Mouse (Mus musculus) gastrocnemius, adult 8-10 months (tissue): ENCODE results near the gene Extl2. TPM values are rescaled to one million over a fixed set of nuclear protein-coding genes. Genes with fewer than 3 reads are reported as not detected.

Experiments
- DNase-seq, 2 experiments: peaks; one replicate each; pipeline ENCODE4 v3.0.0; 2022; ENCODE audit warnings: low spot score in 2 of 2
- total RNA-seq, 4 experiments: library from RNA; stranded (reverse); gene quantifications; 2 replicates each; pipeline ENCODE4 v1.2.4; 2022

Extl2 gene
- total RNA-seq, 4 experiments from 2014 or later = 12.5 to 17.6 (median 15.5) TPM

DNA sequence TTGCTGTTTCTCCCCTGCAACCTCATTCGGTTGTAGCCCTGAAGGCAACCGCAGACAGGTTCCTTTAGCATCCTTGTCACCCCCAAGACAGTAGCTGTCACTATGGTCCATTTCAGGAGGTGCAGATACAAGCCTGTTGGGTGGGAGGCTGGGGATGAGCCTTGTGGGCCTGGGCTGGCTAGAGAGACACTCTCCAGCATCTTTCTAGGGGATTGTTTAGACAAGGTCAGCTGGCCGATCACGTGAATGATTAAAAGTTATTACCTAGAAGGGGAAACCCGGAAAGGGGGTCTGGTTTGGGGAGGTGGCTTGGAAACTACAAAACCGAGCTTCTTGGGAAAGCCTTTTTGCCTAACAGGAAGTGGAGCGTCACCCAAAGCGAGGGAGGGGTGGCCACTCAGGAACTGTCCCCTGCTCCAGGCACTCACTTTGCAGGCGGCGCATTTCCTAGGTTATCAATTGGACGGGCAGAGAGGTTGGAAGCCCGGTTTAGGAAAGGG is 729 bp downstream of the Extl2 start:
- peak; percentile 35 to 52 for DNase-seq

DNA sequence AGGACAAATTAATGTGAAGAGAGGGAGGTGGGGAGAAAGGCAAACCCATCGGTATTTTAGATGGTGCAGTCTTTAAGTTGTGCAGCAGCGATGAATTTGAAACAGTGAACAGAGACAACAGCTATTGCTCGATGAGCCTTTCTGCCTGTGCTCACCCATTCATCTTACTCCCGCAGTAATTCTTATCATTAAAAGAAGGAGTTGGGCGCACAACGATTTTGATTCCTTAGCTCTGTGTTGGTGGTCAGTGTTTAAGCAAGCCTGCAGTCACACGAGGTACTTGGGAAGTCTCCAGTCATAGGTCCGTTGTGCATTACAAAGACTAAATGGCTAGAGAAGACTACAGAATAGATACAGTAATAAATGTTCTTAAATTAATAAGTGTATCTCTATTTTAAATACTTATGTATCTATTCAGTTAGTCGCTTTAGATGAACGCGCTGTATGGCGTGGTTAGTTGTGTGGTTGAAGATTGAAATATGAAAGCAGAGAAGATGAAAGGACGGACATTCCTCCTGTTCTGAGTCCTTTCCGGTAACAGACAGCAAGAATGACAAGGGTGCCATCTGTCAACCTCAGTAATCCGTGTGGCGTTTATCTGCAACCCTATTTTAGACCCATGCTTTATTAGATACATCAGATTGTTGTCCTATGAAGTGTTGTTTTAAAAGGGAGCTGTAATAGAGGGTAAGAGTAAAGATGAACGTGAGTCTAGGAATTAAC is 2.5 kb downstream of the Extl2 start:
- no peak for DNase-seq

DNA sequence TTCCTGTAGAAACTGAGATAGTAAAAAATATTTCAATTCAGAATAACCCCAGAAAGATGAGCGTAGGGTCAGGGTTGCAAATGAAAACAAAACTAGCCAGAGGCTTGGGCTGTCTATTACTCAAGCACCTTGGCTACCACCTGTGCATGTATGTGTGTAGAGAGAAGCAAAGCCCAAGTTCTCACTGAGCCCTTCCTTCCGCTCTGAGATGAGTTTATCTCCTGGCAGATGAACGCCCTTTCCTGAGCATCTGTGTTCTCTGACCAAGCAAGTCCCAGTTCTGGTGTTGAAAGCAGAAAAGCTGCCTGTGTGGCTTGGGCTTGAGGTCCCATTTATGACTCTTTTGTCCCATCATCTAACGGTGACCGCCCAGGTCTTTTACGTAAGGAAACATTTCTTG is 7.6 kb downstream of the Extl2 start:
- no peak for DNase-seq

DNA sequence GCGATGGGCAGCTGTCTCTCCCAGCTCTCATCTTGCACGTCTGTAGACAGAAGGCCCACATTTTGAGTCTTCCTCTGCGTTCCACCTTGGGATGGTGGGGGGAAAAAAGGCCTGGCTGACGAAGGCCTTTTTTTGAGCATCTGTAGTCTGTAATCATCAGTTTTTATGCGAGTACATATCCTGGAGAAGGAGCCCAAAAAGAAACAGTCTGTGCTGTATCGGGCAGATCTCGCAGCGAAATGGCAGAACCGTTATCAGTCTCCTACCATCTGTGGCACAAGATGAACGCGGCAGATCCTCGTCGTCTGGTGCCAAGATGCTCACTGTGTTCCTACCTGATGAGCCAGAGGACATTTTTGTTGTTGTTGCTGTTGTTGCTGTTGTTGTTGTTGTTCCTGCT is 8.9 kb downstream of the Extl2 start:
- no peak for DNase-seq

DNA sequence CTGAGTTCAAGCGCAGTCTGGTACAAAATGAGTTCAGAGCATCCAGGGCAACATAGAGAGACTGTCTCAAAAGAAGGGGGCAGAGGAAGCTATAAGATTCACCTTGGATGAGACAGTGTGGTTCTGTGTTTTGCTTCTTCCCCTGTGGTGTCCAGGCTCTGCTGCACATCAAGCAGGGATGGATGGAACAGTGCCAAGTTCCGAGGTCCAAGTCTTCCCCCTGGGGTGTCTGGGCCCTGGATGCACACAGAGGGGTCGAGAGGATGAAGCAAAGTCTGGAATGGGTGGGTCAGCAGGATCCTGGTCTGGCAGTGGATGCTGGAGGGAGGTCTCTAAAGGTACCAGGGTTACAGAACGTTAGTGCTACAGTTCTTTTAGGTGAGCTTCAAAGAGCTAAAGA is 11.3 kb downstream of the Extl2 start:
- DNase-seq = no peak

DNA sequence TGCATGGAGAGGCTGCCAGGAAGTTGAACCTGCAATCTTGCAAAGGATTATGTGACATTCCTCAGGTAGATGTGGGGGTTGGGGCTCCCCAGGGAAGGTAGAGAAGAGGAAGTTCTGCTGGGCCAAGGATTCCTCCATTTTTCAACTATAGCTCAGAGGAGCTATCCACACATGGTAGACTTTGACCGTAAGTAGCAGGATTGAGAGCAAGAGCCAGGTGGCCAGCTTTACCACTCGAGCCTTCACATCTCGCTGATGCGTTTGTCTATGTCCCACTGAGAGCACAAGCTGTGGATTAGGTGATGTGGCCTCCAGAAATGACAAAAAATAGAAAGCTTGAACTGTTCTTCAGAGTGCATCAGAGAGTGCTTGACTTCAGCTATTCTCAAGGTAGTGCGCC is 11.9 kb downstream of the Extl2 start:
- DNase-seq = no peak

DNA sequence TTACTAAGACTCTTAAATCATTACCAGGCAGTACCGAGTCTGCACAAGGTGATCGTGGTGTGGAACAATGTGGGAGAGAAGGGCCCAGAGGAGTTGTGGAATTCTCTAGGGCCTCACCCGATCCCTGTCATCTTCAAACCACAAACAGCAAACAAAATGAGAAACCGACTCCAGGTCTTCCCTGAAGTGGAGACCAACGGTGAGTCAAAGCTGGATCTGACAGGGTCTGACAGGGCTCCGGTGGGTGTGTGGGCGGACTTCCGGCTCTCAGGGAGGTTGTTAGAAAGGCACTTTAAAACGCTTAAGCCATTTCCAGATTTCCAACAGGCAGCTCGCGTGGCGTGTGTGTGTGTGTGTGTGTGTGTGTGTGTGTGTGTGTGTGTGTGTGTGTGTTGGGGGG is 17.0 kb downstream of the Extl2 start:
- no peak for DNase-seq

DNA sequence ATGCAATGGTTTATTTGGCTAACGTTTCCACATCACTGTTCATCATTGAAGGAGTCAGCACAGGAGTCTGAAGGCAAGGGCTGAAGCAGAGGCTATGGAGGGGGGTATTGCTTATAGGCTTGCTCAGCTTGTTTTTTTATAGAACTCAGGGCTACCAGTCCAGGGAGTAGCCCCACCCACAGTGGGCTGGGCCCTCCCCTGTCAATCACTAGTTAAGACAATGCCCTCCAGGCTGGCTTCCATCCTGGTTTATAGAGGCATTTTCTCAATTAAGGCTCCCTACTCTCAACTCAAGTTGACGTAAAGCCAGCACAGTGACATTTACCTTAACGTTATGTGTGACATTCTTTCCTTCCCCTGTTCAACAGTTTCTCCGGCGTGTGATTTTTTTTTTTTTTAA is 17.4 kb downstream of the Extl2 start:
- DNase-seq = no peak

DNA sequence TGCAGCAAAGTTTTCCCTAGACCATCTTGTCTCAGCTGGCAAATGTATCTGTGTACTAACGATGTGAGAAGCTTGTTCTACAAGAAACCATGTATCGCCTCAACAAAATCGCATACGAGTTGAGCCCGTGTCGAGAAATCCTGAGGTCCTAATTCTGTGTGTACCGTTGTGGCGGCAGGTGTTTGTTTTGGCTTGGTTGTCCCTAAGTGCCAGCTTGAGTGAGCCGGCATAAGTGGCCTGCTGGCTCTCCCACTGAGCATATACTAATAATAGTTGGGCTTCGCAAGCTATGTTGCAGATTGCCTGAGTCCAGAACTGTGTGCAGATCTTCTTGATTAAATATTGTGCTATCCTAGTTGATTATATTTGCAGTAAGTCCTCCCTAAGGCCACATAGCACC is 18.4 kb downstream of the Extl2 start:
- no peak for DNase-seq

DNA sequence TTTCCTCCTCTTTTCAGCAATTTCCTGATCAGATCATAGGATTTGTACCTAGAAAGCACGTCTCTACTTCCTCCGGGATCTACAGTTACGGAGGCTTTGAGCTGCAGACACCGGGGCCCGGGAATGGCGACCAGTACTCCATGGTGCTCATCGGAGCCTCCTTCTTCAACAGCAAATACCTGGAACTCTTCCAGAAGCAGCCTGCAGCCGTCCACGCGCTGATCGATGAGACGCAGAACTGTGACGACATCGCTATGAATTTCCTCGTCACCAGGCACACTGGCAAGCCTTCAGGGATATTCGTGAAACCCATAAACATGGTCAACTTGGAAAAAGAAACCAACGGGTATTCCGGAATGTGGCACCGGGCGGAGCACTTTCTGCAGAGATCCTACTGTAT is 19.7 kb downstream of the Extl2 start:
- DNase-seq = no peak

DNA sequence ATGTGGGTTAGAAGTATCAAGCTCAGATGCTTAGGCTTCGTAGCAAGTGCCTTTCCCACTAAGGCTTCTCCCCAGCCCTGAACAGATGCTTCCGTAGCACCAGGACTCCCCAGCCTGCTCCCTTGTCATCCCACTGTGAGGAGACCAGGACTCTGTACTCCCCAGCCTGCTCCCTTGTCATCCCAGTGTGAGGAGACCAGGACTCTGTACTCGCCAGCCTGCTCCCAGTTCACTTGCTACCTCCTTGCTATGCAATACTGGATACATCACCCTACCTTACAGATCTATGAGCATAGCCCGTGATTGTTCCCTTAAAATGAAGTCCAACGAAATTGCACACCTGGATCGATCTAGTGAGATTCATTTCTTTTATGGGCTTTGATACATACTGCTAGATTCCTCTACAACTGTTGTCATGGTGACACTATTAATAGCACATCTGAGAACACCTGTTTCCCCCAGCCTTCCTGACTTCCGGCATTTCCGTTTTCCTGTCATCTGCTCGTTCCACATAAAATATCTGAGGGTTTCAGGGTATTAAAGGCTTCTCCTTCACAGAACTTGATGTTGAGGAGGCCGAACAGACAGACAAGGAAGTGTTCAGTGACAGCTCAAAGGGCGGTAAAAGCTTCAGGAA is 23.0 kb downstream of the Extl2 start:
- no peak for DNase-seq

DNA sequence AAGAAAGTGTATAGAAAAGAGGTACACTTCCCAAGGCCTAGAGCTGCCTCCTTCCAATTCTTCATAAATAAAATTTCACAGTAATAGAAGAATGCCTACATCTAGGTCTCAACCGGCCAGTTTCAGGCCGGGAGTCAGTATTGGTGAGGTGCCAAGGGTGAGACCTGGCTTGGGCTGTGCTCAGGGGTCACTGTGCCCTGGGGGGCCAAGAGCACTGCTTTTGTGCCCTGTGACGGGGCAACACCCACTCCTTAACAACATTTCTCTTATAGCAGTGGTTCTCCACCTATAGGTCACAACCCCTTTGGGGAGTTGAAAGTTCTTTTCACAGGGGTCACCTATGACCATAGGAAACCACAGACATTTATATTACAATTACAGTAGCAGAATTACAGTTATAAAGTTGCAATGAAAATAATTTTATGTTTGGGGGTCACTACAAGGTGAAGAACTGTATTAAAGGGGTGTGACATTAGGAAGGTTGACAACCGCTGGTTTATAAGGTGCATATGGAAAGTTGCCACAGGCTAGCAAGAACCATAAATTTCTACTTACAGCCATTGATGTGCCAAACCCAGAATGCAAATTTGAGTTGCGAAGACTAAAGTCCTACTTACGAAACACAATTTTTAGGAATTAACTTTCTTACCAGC is 26.1 kb downstream of the Extl2 start:
- no peak for DNase-seq

DNA sequence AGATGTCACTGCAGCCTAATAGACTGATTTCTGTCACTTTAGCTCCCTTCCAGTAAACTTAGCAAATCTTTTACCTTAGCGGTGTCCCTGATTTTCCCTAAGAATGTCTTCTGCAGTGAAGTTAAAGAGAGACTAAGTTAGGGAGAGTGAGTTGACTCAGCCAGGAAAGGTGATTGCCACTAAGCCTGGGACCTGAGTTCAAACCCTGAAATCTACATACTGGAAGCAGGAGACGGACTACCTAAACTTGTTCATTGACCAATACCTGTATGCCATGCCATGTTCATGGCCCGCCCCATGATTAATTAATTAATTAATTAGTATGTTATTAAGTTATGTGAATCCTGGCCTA is 26.6 kb downstream of the Extl2 start:
- DNase-seq = no peak

DNA sequence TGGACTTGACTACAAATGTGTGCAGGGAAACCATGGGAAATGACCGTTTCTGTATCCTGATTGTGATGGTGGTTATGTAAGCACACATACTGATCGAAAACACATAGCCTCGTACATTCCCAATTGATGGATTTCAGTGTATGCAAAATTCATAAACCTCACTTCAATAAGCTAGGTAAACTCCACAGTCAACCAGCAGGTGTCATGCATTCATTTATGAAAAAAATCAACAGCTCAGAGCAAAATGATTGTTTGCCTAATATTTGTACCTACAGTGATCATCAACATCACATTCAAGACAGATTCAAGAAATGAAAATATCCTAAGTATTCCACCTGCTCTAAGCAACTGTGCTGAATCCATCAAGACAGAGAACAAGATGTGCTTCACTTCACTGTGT is 33.5 kb downstream of the Extl2 start:
- no peak for DNase-seq

DNA sequence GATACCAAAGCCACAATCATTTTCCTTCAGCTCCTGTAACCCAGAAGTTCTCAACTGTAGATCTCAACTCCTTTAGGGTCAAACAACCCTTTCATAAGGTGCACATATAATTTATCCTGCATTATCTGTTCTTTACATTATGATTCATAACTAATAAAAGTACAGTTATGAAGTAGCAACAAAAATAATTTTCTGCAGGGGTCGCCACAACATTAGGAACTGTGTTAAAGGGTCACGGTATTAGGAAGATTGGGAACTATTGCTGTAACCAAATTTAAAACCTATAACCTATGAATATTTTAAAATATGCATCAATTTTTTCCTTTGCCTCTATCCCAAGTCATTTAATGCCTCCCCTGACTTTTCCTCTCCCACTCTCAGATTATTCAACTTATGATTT is 38.7 kb downstream of the Extl2 start:
- no peak for DNase-seq

DNA sequence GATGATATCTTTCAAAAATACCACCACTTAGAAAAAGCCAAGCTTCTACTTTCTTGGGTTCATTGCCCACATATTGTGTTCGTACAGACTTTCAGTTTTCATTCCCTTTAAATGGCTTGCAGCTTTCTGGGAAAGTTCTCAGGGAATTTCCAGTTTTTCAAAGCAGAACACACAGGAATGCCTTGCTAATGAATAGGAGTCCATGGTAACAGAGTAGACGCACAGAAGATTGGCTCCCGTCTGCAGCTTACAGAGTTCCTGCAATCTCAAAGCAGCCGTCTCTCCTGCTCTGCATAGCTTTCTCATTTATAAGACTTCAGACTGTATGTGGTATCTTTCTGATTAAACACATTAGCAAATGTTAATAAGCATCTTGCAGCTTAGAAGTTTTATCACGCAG is 39.8 kb downstream of the Extl2 start:
- DNase-seq = no peak

DNA sequence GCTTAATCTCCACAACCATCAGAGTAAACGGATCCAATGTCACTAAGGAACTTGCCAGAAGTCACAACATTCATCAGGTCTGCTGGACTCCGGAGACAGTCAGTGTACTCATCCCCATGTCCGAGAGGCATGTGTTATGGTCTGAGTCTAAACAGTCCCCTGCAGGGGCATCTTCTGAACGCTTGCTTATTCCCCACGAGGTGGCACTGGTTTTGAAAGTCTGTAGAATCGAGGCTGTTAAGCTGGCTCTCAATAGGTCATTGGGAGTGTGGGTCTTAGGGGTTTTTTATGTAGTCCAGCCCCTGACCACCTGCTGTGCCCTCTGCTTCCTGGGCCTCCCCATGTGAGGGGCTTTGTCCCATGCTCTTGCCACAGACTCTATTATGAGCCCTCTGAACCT is 49.8 kb downstream of the Extl2 start:
- no peak for DNase-seq

DNA sequence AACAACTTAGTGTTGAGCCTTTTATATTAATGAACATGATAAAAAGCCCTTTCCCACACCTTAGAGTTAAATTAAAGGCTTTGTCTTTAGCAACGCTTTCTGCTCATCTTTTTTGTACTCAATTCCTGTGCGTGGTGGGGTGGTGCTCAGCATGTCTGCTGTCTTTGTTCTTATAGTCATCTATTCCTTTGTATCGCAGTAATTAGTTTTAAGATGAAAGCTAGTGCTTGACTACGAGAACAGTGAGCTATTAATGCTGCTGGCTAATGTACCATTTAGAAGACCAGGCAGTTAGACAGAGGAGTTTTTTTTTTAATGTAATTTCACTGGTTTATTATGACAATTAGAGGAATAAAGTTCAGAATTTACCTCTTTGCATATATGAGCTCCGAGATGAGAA is 53.1 kb downstream of the Extl2 start:
- no peak for DNase-seq

DNA sequence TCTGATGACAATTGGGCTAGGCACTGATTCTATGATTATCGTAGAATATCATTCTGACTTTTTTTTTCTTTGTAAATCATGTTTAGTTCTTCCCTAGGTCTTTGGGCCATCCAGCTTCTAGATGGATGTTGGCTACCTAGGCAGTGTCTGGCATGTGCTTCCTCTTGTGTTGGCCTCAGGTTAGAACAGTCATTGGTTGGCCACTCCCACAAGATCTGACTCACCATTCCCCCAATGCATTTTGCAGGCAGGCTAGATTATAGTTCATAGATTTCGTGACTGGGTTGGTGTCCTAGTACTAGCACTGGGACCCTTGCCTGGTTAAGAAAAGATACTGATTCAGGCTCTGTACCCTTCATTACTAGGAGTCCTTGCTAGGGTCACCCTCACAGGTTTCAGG is 54.9 kb downstream of the Extl2 start:
- no peak for DNase-seq

DNA sequence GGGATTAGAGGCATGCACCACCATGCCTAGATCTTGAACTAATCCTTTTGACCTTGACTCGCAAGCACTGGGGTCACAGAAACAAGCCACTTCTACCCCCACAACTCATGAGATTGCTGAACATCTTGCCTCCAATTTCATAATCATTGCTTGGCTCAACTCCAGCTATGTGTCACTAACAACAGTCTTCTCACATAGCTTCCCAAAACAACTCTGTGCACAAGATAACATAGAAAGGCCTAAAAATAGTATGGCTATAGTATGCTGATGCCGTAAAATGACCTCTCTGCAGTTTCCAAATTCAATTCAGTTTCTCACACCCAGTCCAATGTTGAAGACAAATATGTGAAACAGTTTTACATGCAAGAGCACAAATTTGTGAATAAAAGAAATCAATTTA is 65.3 kb downstream of the Extl2 start:
- no peak for DNase-seq

DNA sequence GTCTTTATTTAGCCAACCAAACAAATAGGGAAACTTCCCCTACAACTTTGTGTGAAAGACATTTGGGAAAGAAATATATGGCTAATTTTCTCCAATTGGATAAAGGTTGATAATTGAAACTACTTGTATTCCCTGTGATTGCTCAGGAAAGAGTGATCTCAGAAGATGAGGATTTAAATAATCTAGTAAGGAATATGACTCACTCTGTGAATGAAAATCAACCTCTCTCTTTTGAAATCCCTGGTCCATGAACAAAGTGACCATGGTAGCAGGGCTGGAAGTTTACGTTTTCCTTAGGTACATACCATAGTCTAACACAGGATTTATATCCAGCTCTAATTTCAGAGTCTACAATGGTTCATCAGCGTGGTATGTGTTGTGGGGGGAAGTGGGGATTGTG is 69.5 kb downstream of the Extl2 start:
- no peak for DNase-seq

DNA sequence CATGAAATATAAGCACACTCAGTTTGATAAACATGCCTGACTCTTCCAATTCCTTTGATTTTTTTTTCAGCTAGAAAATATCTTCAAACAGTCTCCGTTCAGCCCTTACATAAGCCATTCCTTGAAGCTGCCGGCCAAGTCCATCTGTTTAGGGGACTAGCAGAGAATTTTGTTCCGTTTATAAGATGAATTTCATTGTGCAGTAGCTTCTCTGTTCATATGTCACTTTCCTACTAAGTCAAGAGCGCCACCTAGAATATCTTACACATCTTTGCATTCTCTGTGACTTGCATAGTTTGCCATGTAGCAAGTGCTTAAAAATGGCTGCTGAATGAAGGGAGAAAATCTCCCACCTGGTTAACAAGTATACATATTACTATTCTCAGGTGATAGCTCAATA is 71.2 kb downstream of the Extl2 start:
- no peak for DNase-seq
